Mouse (Mus musculus): ENCODE measurements at regions not wholly inside any gene's neighbourhood (a gene's known extent, or its start where the extent isn't known, plus 50 kb on each side); places are given as distances from the start of the nearest gene placed in this dataset.

GRCm38 (mm10) chr1:114074506-114074905 is 1610.0 kb upstream of the Cntnap5a start:
- no peaks in the 10 kb centered on the region for H3K79me3 ChIP-seq (ENCODE audit: low read depth)
- H3ac ChIP-seq (ENCODE audit: control insufficient read depth, insufficient read length, low read depth) = no peak overlapping the region
- H3K4me3 ChIP-seq (ENCODE audit: insufficient read depth, poor library complexity, severe bottlenecking) = no peak overlapping the region
- no peaks in the 10 kb centered on the region for H3K27me3 ChIP-seq (ENCODE audit: control insufficient read depth, insufficient read depth, insufficient read length)
- no peak for TF ChIP-seq MAX (IDR thresholded peaks at IDR 0.05)
- H3K36me3 ChIP-seq (ENCODE audit: control insufficient read depth, insufficient read depth) = no peaks in the 10 kb centered on the region
- no peaks in the 10 kb centered on the region for H3K79me2 ChIP-seq (ENCODE audit: control insufficient read depth, insufficient read depth)
